Mouse (Mus musculus) kidney, embryonic 16.5 days (tissue): ENCODE measurements at regions not wholly inside any gene's neighbourhood (a gene's known extent, or its start where the extent isn't known, plus 50 kb on each side); places are given as distances from the start of the nearest gene placed in this dataset.

Experiments
- ATAC-seq: fragments of 200-750 bp; cut with Nextera tagmentation; 2 replicates; pipeline ENCODE4 v1.8.0; 2017; ENCODE audit warnings: moderate TSS enrichment; ENCODE audit not compliant: low FRiP score, low TSS enrichment
- H3K27ac ChIP-seq: fragments of 300-500 bp; sonication (generic); 2 replicates; pipeline ENCODE4 v1.5.1; 2014; ENCODE audit warnings: low read length
- H3K27me3 ChIP-seq: fragments of 300-500 bp; sonication (generic); 2 replicates; pipeline ENCODE4 v1.6.1; 2014; ENCODE audit warnings: low read length, control low read depth, mixed read lengths; ENCODE audit not compliant: insufficient read depth
- H3K36me3 ChIP-seq: fragments of 300-500 bp; sonication (generic); 2 replicates; pipeline ENCODE4 v1.6.1; 2014; ENCODE audit warnings: low read length, control low read depth, mixed read lengths; ENCODE audit not compliant: insufficient read depth
- H3K4me1 ChIP-seq: fragments of 300-500 bp; sonication (generic); 2 replicates; pipeline ENCODE4 v1.6.1; 2014; ENCODE audit warnings: low read length, control low read depth, mixed read lengths; ENCODE audit not compliant: insufficient read depth
- H3K4me2 ChIP-seq: fragments of 300-500 bp; sonication (generic); replicated peaks from 2 replicates; pipeline ENCODE4 v1.6.1; 2014; ENCODE audit warnings: low read depth, low read length
- H3K4me3 ChIP-seq: fragments of 300-500 bp; sonication (generic); 2 replicates; pipeline ENCODE4 v1.5.1; 2014; ENCODE audit warnings: mild to moderate bottlenecking, low read length
- H3K9ac ChIP-seq: fragments of 300-500 bp; sonication (generic); replicated peaks from 2 replicates; pipeline ENCODE4 v1.6.1; 2014; ENCODE audit warnings: low read length
- H3K9me3 ChIP-seq: fragments of 300-500 bp; sonication (generic); 2 replicates; pipeline ENCODE4 v1.6.1; 2016; ENCODE audit warnings: low read length, control low read depth
- WGBS: fragments of 180-500 bp; shearing (Covaris S2); extraction: QIAGEN DNeasy Blood & Tissue Kit; methylation state at CpG from one replicate; pipeline ENCODE4 v1.1.7; 2014; 5-methylcytosine and 5-hydroxymethylcytosine counted together

GRCm38 (mm10) chr13:72288381-72289092 is 325.0 kb upstream of the Irx1 start:
- H3K36me3 ChIP-seq = no peaks in the 10 kb centered on the region
- H3K27ac ChIP-seq = no peak overlapping the region
- H3K4me2 ChIP-seq = peak overlapping the region; percentile 28
- WGBS = 32% methylated on average over 13 of the region's 13 CpGs
- ATAC-seq = no peak
- peaks cover 44% of the 10 kb centered on the region for H3K27me3 ChIP-seq
- H3K9ac ChIP-seq = no peak overlapping the region
- H3K9me3 ChIP-seq = no peaks in the 10 kb centered on the region; the same call in 1 of the 2 replicates
- H3K4me1 ChIP-seq = no peaks in the 10 kb centered on the region; the same call in 1 of the 2 replicates
- no peak overlapping the region for H3K4me3 ChIP-seq

GRCm38 (mm10) chr13:72289093-72289501 is 325.6 kb upstream of the Irx1 start:
- Histone ChIP-seq H3K4me3 (no peak overlapping the region), H3K27me3 (peaks cover 45% of the 10 kb centered on the region), H3K4me1 (no peaks in the 10 kb centered on the region; the same call in 1 of the 2 replicates), H3K9ac (no peak overlapping the region), H3K9me3 (no peaks in the 10 kb centered on the region; the same call in 1 of the 2 replicates), H3K4me2 (peak overlapping the region; percentile 28), H3K36me3 (no peaks in the 10 kb centered on the region), H3K27ac (no peak overlapping the region)
- 4% methylated on average over 10 of the region's 10 CpGs for WGBS
- ATAC-seq = peak; percentile 15; the same call in 1 of the 2 replicates

- no peak overlapping the region for H3K9ac ChIP-seq
- H3K27ac ChIP-seq = no peak overlapping the region
- H3K36me3 ChIP-seq = no peaks in the 10 kb centered on the region
- H3K4me2 ChIP-seq = peak overlapping the region; percentile 18
- H3K4me1 ChIP-seq = no peaks in the 10 kb centered on the region; the same call in 1 of the 2 replicates
- ATAC-seq = peak; percentile 61; the same call in 1 of the 2 replicates
- H3K9me3 ChIP-seq = no peaks in the 10 kb centered on the region; the same call in 1 of the 2 replicates
- WGBS = 5% methylated on average over 14 of the region's 14 CpGs
- H3K27me3 ChIP-seq = peaks cover 67% of the 10 kb centered on the region
- no peak overlapping the region for H3K4me3 ChIP-seq
These were observed 328.8 kb upstream of the Irx1 start for GRCm38 (mm10) chr13:72292361-72292760.

- Histone ChIP-seq H3K4me3 (no peak overlapping the region), H3K9me3 (no peaks in the 10 kb centered on the region), H3K4me2 (no peak overlapping the region), H3K9ac (no peak overlapping the region), H3K4me1 (no peaks in the 10 kb centered on the region; the same call in 1 of the 2 replicates), H3K27me3 (peaks cover 68% of the 10 kb centered on the region), H3K27ac (no peak overlapping the region), H3K36me3 (no peaks in the 10 kb centered on the region)
- 27% methylated on average over 10 of the region's 10 CpGs for WGBS
- ATAC-seq = no peak
These were observed 329.7 kb upstream of the Irx1 start for GRCm38 (mm10) chr13:72293059-72293694.

- Histone ChIP-seq H3K9me3 (no peaks in the 10 kb centered on the region), H3K9ac (no peak overlapping the region), H3K27ac (no peak overlapping the region), H3K27me3 (peaks cover 36% of the 10 kb centered on the region), H3K4me3 (no peak overlapping the region), H3K4me1 (no peaks in the 10 kb centered on the region), H3K4me2 (no peak overlapping the region), H3K36me3 (no peaks in the 10 kb centered on the region)
- ATAC-seq = no peak
- WGBS = 70% methylated on average over 13 of the region's 13 CpGs
These were observed 330.3 kb upstream of the Irx2 start for GRCm38 (mm10) chr13:72298264-72298870.

GRCm38 (mm10) chr13:72299660-72300059 is 329.0 kb upstream of the Irx2 start:
- WGBS = 19% methylated on average over 3 of the region's 3 CpGs
- H3K9ac ChIP-seq = no peak overlapping the region
- ATAC-seq = peak; percentile 15; the same call in 1 of the 2 replicates

GRCm38 (mm10) chr13:72301114-72301513 is 327.5 kb upstream of the Irx2 start:
- H3K4me1 ChIP-seq = no peaks in the 10 kb centered on the region
- peaks cover 20% of the 10 kb centered on the region for H3K27me3 ChIP-seq
- H3K9ac ChIP-seq = no peak overlapping the region
- WGBS = 55% methylated on average over 7 of the region's 7 CpGs
- no peaks in the 10 kb centered on the region for H3K36me3 ChIP-seq
- H3K27ac ChIP-seq = no peak overlapping the region
- peak overlapping the region; percentile 30 for H3K4me2 ChIP-seq
- H3K4me3 ChIP-seq = no peak overlapping the region
- no peaks in the 10 kb centered on the region for H3K9me3 ChIP-seq
- ATAC-seq = no peak

More at GRCm38 (mm10) chr13:72299660-72300059, 329.0 kb upstream of the Irx2 start:
- no peaks in the 10 kb centered on the region for H3K9me3 ChIP-seq
- H3K4me1 ChIP-seq = no peaks in the 10 kb centered on the region
- H3K27ac ChIP-seq = no peak overlapping the region
- H3K27me3 ChIP-seq = peaks cover 28% of the 10 kb centered on the region
- no peak overlapping the region for H3K4me2 ChIP-seq
- H3K4me3 ChIP-seq = no peak overlapping the region
- H3K36me3 ChIP-seq = no peaks in the 10 kb centered on the region

GRCm38 (mm10) chr13:72301841-72302240 is 326.8 kb upstream of the Irx2 start:
- Histone ChIP-seq H3K4me3 (no peak overlapping the region), H3K27ac (no peak overlapping the region), H3K9me3 (no peaks in the 10 kb centered on the region), H3K9ac (no peak overlapping the region), H3K4me2 (peak overlapping the region; percentile 30), H3K36me3 (no peaks in the 10 kb centered on the region), H3K4me1 (no peaks in the 10 kb centered on the region), H3K27me3 (peaks cover 17% of the 10 kb centered on the region)
- 53% methylated on average over 15 of the region's 15 CpGs for WGBS
- no peak for ATAC-seq

GRCm38 (mm10) chr13:72302436-72303125 is 326.0 kb upstream of the Irx2 start:
- H3K36me3 ChIP-seq = no peaks in the 10 kb centered on the region
- no peak overlapping the region for H3K27ac ChIP-seq
- H3K4me2 ChIP-seq = no peak overlapping the region
- no peaks in the 10 kb centered on the region for H3K4me1 ChIP-seq
- ATAC-seq = no peak
- peaks cover 10% of the 10 kb centered on the region for H3K27me3 ChIP-seq
- H3K9ac ChIP-seq = no peak overlapping the region
- no peaks in the 10 kb centered on the region for H3K9me3 ChIP-seq
- WGBS = 83% methylated on average over 19 of the region's 19 CpGs
- H3K4me3 ChIP-seq = no peak overlapping the region
